Mouse (Mus musculus) limb, embryonic 14.5 days (tissue): ENCODE results near the gene Arhgef28. TPM values are rescaled to one million over a fixed set of nuclear protein-coding genes. Genes with fewer than 3 reads are reported as not detected.

ENCODE experiments used
- ATAC-seq: fragments of 200-750 bp; cut with Nextera tagmentation; 2 replicates; pipeline ENCODE4 v1.8.0; 2017; ENCODE audit warnings: low read depth, moderate number of reproducible peaks, moderate TSS enrichment; ENCODE audit not compliant: low FRiP score
- DNase-seq: peaks from one replicate; pipeline ENCODE4 v3.0.0-alpha.2; 2015; ENCODE audit warnings: low spot score
- H3K27ac ChIP-seq: fragments of 300-500 bp; sonication (generic); replicated peaks from 2 replicates; pipeline ENCODE4 v1.5.1; 2014; ENCODE audit warnings: low read depth, mild to moderate bottlenecking, low read length, moderate library complexity, mixed read lengths
- H3K27me3 ChIP-seq: fragments of 300-500 bp; sonication (generic); 2 replicates; pipeline ENCODE4 v1.6.1; 2014; ENCODE audit warnings: low read length, mixed read lengths; ENCODE audit not compliant: control insufficient read depth, insufficient read depth
- H3K36me3 ChIP-seq: fragments of 300-500 bp; sonication (generic); 2 replicates; pipeline ENCODE4 v1.6.1; 2014; ENCODE audit warnings: mild to moderate bottlenecking, low read length, moderate library complexity, mixed read lengths; ENCODE audit not compliant: control insufficient read depth, insufficient read depth
- H3K4me1 ChIP-seq: fragments of 300-500 bp; sonication (generic); 2 replicates; pipeline ENCODE4 v1.6.1; 2014; ENCODE audit warnings: antibody characterized with exemption, low read length, mixed read lengths; ENCODE audit not compliant: control insufficient read depth, insufficient read depth
- H3K4me2 ChIP-seq: fragments of 300-500 bp; sonication (generic); replicated peaks from 2 replicates; pipeline ENCODE4 v1.6.1; 2014; ENCODE audit warnings: low read depth, mild to moderate bottlenecking, low read length, moderate library complexity; ENCODE audit not compliant: severe bottlenecking
- H3K4me3 ChIP-seq: fragments of 300-500 bp; sonication (generic); replicated peaks from 2 replicates; pipeline ENCODE4 v1.5.1; 2014; ENCODE audit warnings: low read length
- H3K9ac ChIP-seq: fragments of 300-500 bp; sonication (generic); 2 replicates; pipeline ENCODE4 v1.6.1; 2014; ENCODE audit warnings: mild to moderate bottlenecking, low read depth, low read length, moderate library complexity; ENCODE audit not compliant: severe bottlenecking
- H3K9me3 ChIP-seq: fragments of 300-500 bp; sonication (generic); 2 replicates; pipeline ENCODE4 v1.6.1; 2016; ENCODE audit warnings: low read length; ENCODE audit not compliant: control insufficient read depth
- POLR2A ChIP-seq: fragments of 200-500 bp; IDR thresholded peaks from 2 replicates; pipeline ENCODE4 v1.8.0; 2012; ENCODE audit warnings: inconsistent platforms, mild to moderate bottlenecking, moderate library complexity, borderline replicate concordance; ENCODE audit not compliant: insufficient read depth, insufficient read length; ENCODE audit errors: extremely low read depth
- WGBS: fragments of 180-500 bp; shearing (Covaris S2); extraction: QIAGEN DNeasy Blood & Tissue Kit; methylation state at CpG from one replicate; pipeline ENCODE4 v1.1.7; 2014; 5-methylcytosine and 5-hydroxymethylcytosine counted together
- polyA plus RNA-seq, 2 experiments: library from polyadenylated mRNA; depleted of rRNA in 1 of 2; stranded (reverse) in 1 of 2; unstranded in 1 of 2; fragments of >200 nt; fragmentation: Nextera tagmentation in 1 of 2; extraction: Ambion mirVana in 1 of 2; gene quantifications; 2 replicates each; pipeline versions ENCODE4 v1.2.1 to v1.2.3; 2012 to 2014

Arhgef28 gene
- polyA plus RNA-seq, 2 experiments: 8.1 to 12.9 TPM

- DNase-seq (peak; percentile 65), ATAC-seq (peak; percentile 60)
- Histone ChIP-seq H3K27ac (peak overlapping the region; percentile 79; the same call in 1 of the 2 replicates), H3K36me3 (no peaks in the 10 kb centered on the region), H3K4me2 (peak overlapping the region; percentile 88), H3K4me3 (peak overlapping the region; percentile 49), H3K9me3 (no peaks in the 10 kb centered on the region), H3K27me3 (no peaks in the 10 kb centered on the region), H3K9ac (peak overlapping the region; percentile 64), H3K4me1 (peaks cover 5% of the 10 kb centered on the region)
- TF ChIP-seq POLR2A: 0 out of 2 replicates have a peak, but pooled peaks have one; percentile 24
- 19% methylated on average over 12 of the region's 12 CpGs for WGBS
Measured at GRCm38 (mm10) chr13:98016923-98017588, 189.2 kb downstream of the Arhgef28 start.

- Histone ChIP-seq H3K9ac (peak overlapping the region; percentile 64), H3K27me3 (no peaks in the 10 kb centered on the region), H3K4me3 (peak overlapping the region; percentile 49), H3K4me1 (peaks cover 5% of the 10 kb centered on the region), H3K4me2 (peak overlapping the region; percentile 88), H3K9me3 (no peaks in the 10 kb centered on the region), H3K36me3 (no peaks in the 10 kb centered on the region), H3K27ac (peak overlapping the region; percentile 79)
- DNase-seq: peak; percentile 14
- 9% methylated on average over 31 of the region's 33 CpGs for WGBS
- ATAC-seq: peak; percentile 65
- peak; percentile 42; the same call in 1 of the 2 replicates for TF ChIP-seq POLR2A
Measured at GRCm38 (mm10) chr13:98015981-98016922, 190.0 kb downstream of the Arhgef28 start.

GRCm38 (mm10) chr13:98014892-98015291, 191.3 kb downstream of the Arhgef28 start:
- peak overlapping the region; percentile 88 for H3K4me2 ChIP-seq
- H3K27ac ChIP-seq: no peak overlapping the region
- H3K27me3 ChIP-seq: no peaks in the 10 kb centered on the region
- ATAC-seq (no peak), DNase-seq (no peak)
- WGBS: 49% methylated on average over 3 of the region's 3 CpGs
- peaks cover 5% of the 10 kb centered on the region for H3K4me1 ChIP-seq
- peak overlapping the region; percentile 64; the same call in 1 of the 2 replicates for H3K9ac ChIP-seq
- H3K36me3 ChIP-seq: no peaks in the 10 kb centered on the region
- H3K9me3 ChIP-seq: no peaks in the 10 kb centered on the region
- TF ChIP-seq POLR2A: no peak
- peak overlapping the region; percentile 49 for H3K4me3 ChIP-seq

GRCm38 (mm10) chr13:98013715-98014114, 192.5 kb downstream of the Arhgef28 start:
- H3K9me3 ChIP-seq: no peaks in the 10 kb centered on the region
- H3K4me1 ChIP-seq: peaks cover 5% of the 10 kb centered on the region
- H3K27me3 ChIP-seq: no peaks in the 10 kb centered on the region
- no peak for TF ChIP-seq POLR2A
- no peaks in the 10 kb centered on the region for H3K36me3 ChIP-seq
- no peak overlapping the region for H3K4me3 ChIP-seq
- 84% methylated on average over 4 of the region's 4 CpGs for WGBS
- peak; percentile 51 for DNase-seq
- no peak overlapping the region for H3K4me2 ChIP-seq
- H3K27ac ChIP-seq: no peak overlapping the region
- ATAC-seq: no peak; the same call in 1 of the 2 replicates
- H3K9ac ChIP-seq: no peak overlapping the region

- Histone ChIP-seq H3K9ac (no peak overlapping the region), H3K27ac (no peak overlapping the region), H3K36me3 (no peaks in the 10 kb centered on the region), H3K27me3 (no peaks in the 10 kb centered on the region), H3K4me1 (peaks cover 5% of the 10 kb centered on the region), H3K4me3 (no peak overlapping the region), H3K4me2 (no peak overlapping the region), H3K9me3 (no peaks in the 10 kb centered on the region)
- 60% methylated on average over 6 of the region's 6 CpGs for WGBS
- no peak for TF ChIP-seq POLR2A
- ATAC-seq (no peak), DNase-seq (no peak)
Measured at GRCm38 (mm10) chr13:98011931-98012341, 194.3 kb downstream of the Arhgef28 start.
